Mouse (Mus musculus): Measurements from ENCODE around the gene Adcy6. TPM values are rescaled to one million over a fixed set of nuclear protein-coding genes. Genes with fewer than 3 reads are reported as not detected.
A peak's percentile ranks its signal among the peaks of the same experiment; 100 is the strongest.

Adcy6 gene
- total RNA-seq, 2 experiments from 2014 or later: 3.1 to 6.7 TPM

- peak; percentile 30 for ATAC-seq (replicated peaks; ENCODE audit: poor library complexity)
Measured at GRCm38 (mm10) chr15:98602921-98603458, 6.9 kb downstream of the Adcy6 start.

- peak; percentile 47 for ATAC-seq (replicated peaks; ENCODE audit: poor library complexity)
Measured at GRCm38 (mm10) chr15:98602191-98602881, 7.5 kb downstream of the Adcy6 start.

- ATAC-seq (replicated peaks; ENCODE audit: poor library complexity): peak; percentile 19; the same call in 1 of the 2 replicates
Measured at GRCm38 (mm10) chr15:98601832-98602190, 8.1 kb downstream of the Adcy6 start.

GRCm38 (mm10) chr15:98600036-98600709, 9.7 kb downstream of the Adcy6 start:
- ATAC-seq (replicated peaks; ENCODE audit: poor library complexity): no peak

- ATAC-seq (replicated peaks; ENCODE audit: poor library complexity): no peak
Measured at GRCm38 (mm10) chr15:98596609-98597008, 13.3 kb downstream of the Adcy6 start.

- no peak for ATAC-seq (replicated peaks; ENCODE audit: poor library complexity)
Measured at GRCm38 (mm10) chr15:98595049-98595448, 14.8 kb downstream of the Adcy6 start.

GRCm38 (mm10) chr15:98594193-98594592, 15.7 kb downstream of the Adcy6 start:
- ATAC-seq (replicated peaks; ENCODE audit: poor library complexity): no peak

GRCm38 (mm10) chr15:98591396-98591795, 18.5 kb downstream of the Adcy6 start:
- no peak for ATAC-seq (replicated peaks; ENCODE audit: poor library complexity)

- ATAC-seq (replicated peaks; ENCODE audit: poor library complexity): peak; percentile 42
Measured at GRCm38 (mm10) chr15:98589640-98590336, 20.1 kb downstream of the Adcy6 start.

- ATAC-seq (replicated peaks; ENCODE audit: poor library complexity): peak; percentile 20; the same call in 1 of the 2 replicates
Measured at GRCm38 (mm10) chr15:98587751-98588150, 22.1 kb downstream of the Adcy6 start.

GRCm38 (mm10) chr15:98586141-98586540, 23.7 kb downstream of the Adcy6 start:
- 0 out of 2 replicates have a peak, but pooled peaks have one; percentile 30 for ATAC-seq (replicated peaks; ENCODE audit: poor library complexity)

- no peak for ATAC-seq (replicated peaks; ENCODE audit: poor library complexity)
Measured at GRCm38 (mm10) chr15:98585421-98585820, 24.5 kb downstream of the Adcy6 start.

GRCm38 (mm10) chr15:98582996-98583395, 26.9 kb downstream of the Adcy6 start:
- no peak for ATAC-seq (replicated peaks; ENCODE audit: poor library complexity)

- no peak for ATAC-seq (replicated peaks; ENCODE audit: poor library complexity)
Measured at GRCm38 (mm10) chr15:98582410-98582809, 27.5 kb downstream of the Adcy6 start.

GRCm38 (mm10) chr15:98579795-98580464, 29.9 kb downstream of the Adcy6 start:
- peak; percentile 99 for ATAC-seq (replicated peaks; ENCODE audit: poor library complexity)

GRCm38 (mm10) chr15:98579310-98579709, 30.6 kb downstream of the Adcy6 start:
- no peak for ATAC-seq (replicated peaks; ENCODE audit: poor library complexity)

- ATAC-seq (replicated peaks; ENCODE audit: poor library complexity): no peak
Measured at GRCm38 (mm10) chr15:98573293-98573692, 36.6 kb downstream of the Adcy6 start.

- peak; percentile 13 for ATAC-seq (replicated peaks; ENCODE audit: poor library complexity)
Measured at GRCm38 (mm10) chr15:98570873-98571538, 38.9 kb downstream of the Adcy6 start, which contains the start of the genes Ccnt1 and 4930415O20Rik. Gene Ccnt1, minus strand, starts transcription at chr15:98570923. Gene 4930415O20Rik, plus strand, starts transcription at chr15:98571004.

GRCm38 (mm10) chr15:98569795-98570365, 40.0 kb downstream of the Adcy6 start:
- no peak for ATAC-seq (replicated peaks; ENCODE audit: poor library complexity)

- ATAC-seq (replicated peaks; ENCODE audit: poor library complexity): no peak
Measured at GRCm38 (mm10) chr15:98569216-98569615, 40.7 kb downstream of the Adcy6 start.

All from megakaryocyte progenitor cell, adult 5-6 weeks (primary cell).